Mouse (Mus musculus): ENCODE results near the gene Iqgap1.

The Iqgap1 gene

GRCm38 (mm10) chr7:80682630-80683029 lies 143.1 kb downstream of the Iqgap1 start:
- in situ Hi-C loops (cut with MboI; ENCODE audit: low sequenced_read_pairs): no loop called here

DNA sequence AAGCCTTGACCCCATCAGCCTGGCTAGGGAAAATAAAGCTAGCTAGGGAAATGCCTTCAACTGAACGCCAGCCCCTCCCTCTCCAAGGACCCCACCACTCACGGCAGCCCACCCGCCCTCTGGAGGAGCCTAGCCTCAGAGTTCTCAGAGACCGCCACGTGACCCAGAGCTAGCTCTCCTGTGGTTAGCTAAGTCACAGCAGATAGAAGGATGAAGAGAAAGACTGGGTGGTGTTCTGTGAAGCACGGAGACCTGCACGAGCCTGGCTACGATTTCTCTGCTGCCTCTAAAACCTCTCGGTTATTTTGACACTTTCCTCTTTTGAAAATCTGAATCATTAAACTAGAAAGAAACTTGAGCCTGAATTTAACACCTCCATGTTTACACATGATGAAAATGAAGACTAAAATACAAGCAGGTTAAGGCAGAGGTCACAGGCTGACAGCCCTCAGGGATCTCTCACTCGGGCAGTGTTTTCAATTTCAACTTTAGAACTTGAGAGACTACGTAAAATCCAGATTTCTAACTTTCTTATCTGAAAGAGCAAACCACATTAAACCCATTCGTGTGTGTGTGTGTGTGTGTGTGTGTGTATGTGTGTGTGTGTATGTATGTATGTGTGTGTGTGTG lies 145.4 kb downstream of the Iqgap1 start:
- in situ Hi-C loops (cut with MboI; ENCODE audit: low sequenced_read_pairs): no loop called here

DNA sequence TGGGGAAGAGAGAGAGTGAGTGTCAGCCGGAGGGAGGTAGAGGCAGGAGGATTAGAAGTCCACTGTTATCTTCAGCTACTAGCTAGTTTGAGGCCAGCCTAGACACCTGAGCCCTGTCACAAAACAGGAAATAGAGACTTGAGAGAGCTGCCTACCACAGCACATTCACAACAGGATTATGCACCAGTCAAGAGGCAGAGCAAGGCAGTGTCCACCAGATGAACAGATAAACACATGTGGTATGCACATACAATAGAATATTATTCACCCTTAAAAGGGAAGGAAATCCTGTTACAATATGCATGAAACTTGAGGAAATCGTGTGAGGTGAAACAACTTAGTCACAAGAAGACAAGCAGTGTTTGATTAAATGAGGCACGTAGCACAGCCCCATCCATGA lies 153.5 kb downstream of the Iqgap1 start:
- in situ Hi-C loops (cut with MboI; ENCODE audit: low sequenced_read_pairs): no loop called here

GRCm38 (mm10) chr7:80670889-80671288 lies 154.9 kb downstream of the Iqgap1 start:
- in situ Hi-C loops (cut with MboI; ENCODE audit: low sequenced_read_pairs): no loop called here

GRCm38 (mm10) chr7:80667190-80667589 lies 158.6 kb downstream of the Iqgap1 start:
- in situ Hi-C loops (cut with MboI; ENCODE audit: low sequenced_read_pairs): no loop called here

DNA sequence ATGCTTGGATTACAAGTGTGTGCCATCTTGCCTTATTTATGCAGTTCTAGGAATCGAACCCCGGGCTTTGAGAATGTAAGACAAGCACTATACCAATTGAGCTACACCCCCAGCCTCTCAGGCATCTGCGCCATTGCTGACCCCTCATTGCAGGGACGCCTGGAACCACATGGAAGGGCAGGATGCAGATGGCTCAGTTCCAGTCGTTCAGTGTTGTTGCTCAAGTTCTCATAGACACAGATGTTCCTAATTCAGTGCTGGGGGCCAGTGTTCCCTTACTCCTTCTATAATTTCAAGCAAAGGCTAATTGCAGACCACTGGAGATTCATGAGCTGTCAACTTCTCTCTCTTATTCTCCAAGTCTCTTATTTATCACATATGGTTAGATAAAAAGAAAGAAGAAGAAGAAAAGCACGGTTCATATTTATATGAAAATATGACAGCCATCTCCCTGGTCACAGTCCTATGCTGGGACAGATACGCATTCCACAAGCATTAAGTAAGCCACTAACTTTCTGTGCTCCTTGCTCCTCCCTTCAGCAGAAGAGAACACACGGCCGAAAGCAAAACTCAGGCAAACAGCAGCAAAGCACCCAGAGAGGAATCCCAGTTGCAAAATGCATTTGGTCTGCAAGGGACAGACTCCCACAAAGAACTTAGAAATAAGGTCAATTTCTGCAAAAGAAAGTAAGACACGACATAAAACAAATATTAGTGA lies 159.4 kb downstream of the Iqgap1 start:
- in situ Hi-C loops (cut with MboI; ENCODE audit: low sequenced_read_pairs): no loop called here
